Mouse (Mus musculus) kidney, embryonic 16.5 days (tissue): Measurements from ENCODE around the gene Dpm3. TPM values are rescaled to one million over a fixed set of nuclear protein-coding genes. Genes with fewer than 3 reads are reported as not detected.

Experiments used
- ATAC-seq: fragments of 200-750 bp; cut with Nextera tagmentation; 2 replicates; pipeline ENCODE4 v1.8.0; 2017; ENCODE audit warnings: moderate TSS enrichment; ENCODE audit not compliant: low FRiP score, low TSS enrichment
- H3K27ac ChIP-seq: fragments of 300-500 bp; sonication (generic); 2 replicates; pipeline ENCODE4 v1.5.1; 2014; ENCODE audit warnings: low read length
- H3K27me3 ChIP-seq: fragments of 300-500 bp; sonication (generic); 2 replicates; pipeline ENCODE4 v1.6.1; 2014; ENCODE audit warnings: low read length, control low read depth, mixed read lengths; ENCODE audit not compliant: insufficient read depth
- H3K36me3 ChIP-seq: fragments of 300-500 bp; sonication (generic); 2 replicates; pipeline ENCODE4 v1.6.1; 2014; ENCODE audit warnings: low read length, control low read depth, mixed read lengths; ENCODE audit not compliant: insufficient read depth
- H3K4me1 ChIP-seq: fragments of 300-500 bp; sonication (generic); 2 replicates; pipeline ENCODE4 v1.6.1; 2014; ENCODE audit warnings: low read length, control low read depth, mixed read lengths; ENCODE audit not compliant: insufficient read depth
- H3K4me2 ChIP-seq: fragments of 300-500 bp; sonication (generic); replicated peaks from 2 replicates; pipeline ENCODE4 v1.6.1; 2014; ENCODE audit warnings: low read depth, low read length
- H3K4me3 ChIP-seq: fragments of 300-500 bp; sonication (generic); 2 replicates; pipeline ENCODE4 v1.5.1; 2014; ENCODE audit warnings: mild to moderate bottlenecking, low read length
- H3K9ac ChIP-seq: fragments of 300-500 bp; sonication (generic); replicated peaks from 2 replicates; pipeline ENCODE4 v1.6.1; 2014; ENCODE audit warnings: low read length
- H3K9me3 ChIP-seq: fragments of 300-500 bp; sonication (generic); 2 replicates; pipeline ENCODE4 v1.6.1; 2016; ENCODE audit warnings: low read length, control low read depth
- WGBS: fragments of 180-500 bp; shearing (Covaris S2); extraction: QIAGEN DNeasy Blood & Tissue Kit; methylation state at CpG from one replicate; pipeline ENCODE4 v1.1.7; 2014; 5-methylcytosine and 5-hydroxymethylcytosine counted together
- polyA plus RNA-seq: library from polyadenylated mRNA; unstranded; fragments of >200 nt; fragmentation: Nextera tagmentation; extraction: Ambion mirVana; gene quantifications from 2 replicates; pipeline ENCODE4 v1.2.1, GENCODE M21; 2015

Gene Dpm3
- polyA plus RNA-seq, 1 experiment from 2014 or later = 146 TPM

GRCm38 (mm10) chr3:89299499-89299898, 40.3 kb downstream of the Dpm3 start:
- Histone ChIP-seq H3K27ac (0 out of 2 replicates have a peak overlapping the region, but pooled peaks have one; percentile 36), H3K36me3 (no peaks in the 10 kb centered on the region), H3K9me3 (no peaks in the 10 kb centered on the region), H3K4me1 (peaks cover 12% of the 10 kb centered on the region), H3K4me2 (peak overlapping the region; percentile 61), H3K27me3 (no peaks in the 10 kb centered on the region), H3K4me3 (peak overlapping the region; percentile 35), H3K9ac (peak overlapping the region; percentile 53)
- 1% methylated on average over 14 of the region's 14 CpGs for WGBS
- ATAC-seq = peak; percentile 67

GRCm38 (mm10) chr3:89300071-89300470, 40.9 kb downstream of the Dpm3 start:
- Histone ChIP-seq H3K9ac (peak overlapping the region; percentile 53; the same call in 1 of the 2 replicates), H3K27ac (peak overlapping the region; percentile 36; the same call in 1 of the 2 replicates), H3K4me3 (peak overlapping the region; percentile 35), H3K36me3 (no peaks in the 10 kb centered on the region), H3K27me3 (no peaks in the 10 kb centered on the region), H3K4me1 (peaks cover 12% of the 10 kb centered on the region), H3K9me3 (no peaks in the 10 kb centered on the region), H3K4me2 (peak overlapping the region; percentile 61)
- ATAC-seq = peak; percentile 76
- 43% methylated on average over 1 of the region's 1 CpGs for WGBS

GRCm38 (mm10) chr3:89300514-89300913, 41.4 kb downstream of the Dpm3 start:
- no peaks in the 10 kb centered on the region for H3K36me3 ChIP-seq
- H3K27me3 ChIP-seq = no peaks in the 10 kb centered on the region
- H3K9ac ChIP-seq = no peak overlapping the region
- H3K4me3 ChIP-seq = no peak overlapping the region
- peaks cover 15% of the 10 kb centered on the region for H3K4me1 ChIP-seq
- H3K27ac ChIP-seq = 0 out of 2 replicates have a peak overlapping the region, but pooled peaks have one; percentile 6
- no peak for ATAC-seq
- no peaks in the 10 kb centered on the region for H3K9me3 ChIP-seq
- 67% methylated on average over 2 of the region's 2 CpGs for WGBS
- no peak overlapping the region for H3K4me2 ChIP-seq

- H3K4me3 ChIP-seq = no peak overlapping the region
- no peak overlapping the region for H3K9ac ChIP-seq
- H3K9me3 ChIP-seq = no peaks in the 10 kb centered on the region
- WGBS = 67% methylated on average over 6 of the region's 6 CpGs
- no peak for ATAC-seq
- H3K27me3 ChIP-seq = no peaks in the 10 kb centered on the region
- no peak overlapping the region for H3K4me2 ChIP-seq
- H3K27ac ChIP-seq = no peak overlapping the region
- peaks cover 21% of the 10 kb centered on the region for H3K4me1 ChIP-seq
- H3K36me3 ChIP-seq = no peaks in the 10 kb centered on the region
Observed at GRCm38 (mm10) chr3:89304440-89304839, 45.3 kb downstream of the Dpm3 start.

- H3K9me3 ChIP-seq = no peaks in the 10 kb centered on the region
- no peaks in the 10 kb centered on the region for H3K36me3 ChIP-seq
- ATAC-seq = no peak
- no peaks in the 10 kb centered on the region for H3K27me3 ChIP-seq
- peaks cover 14% of the 10 kb centered on the region for H3K4me1 ChIP-seq
- H3K4me2 ChIP-seq = no peak overlapping the region
- H3K4me3 ChIP-seq = no peak overlapping the region
- WGBS = 57% methylated on average over 4 of the region's 4 CpGs
- no peak overlapping the region for H3K9ac ChIP-seq
- peak overlapping the region; percentile 28; the same call in 1 of the 2 replicates for H3K27ac ChIP-seq
Observed at GRCm38 (mm10) chr3:89305105-89305504, 45.9 kb downstream of the Dpm3 start.

GRCm38 (mm10) chr3:89305551-89306325, 46.6 kb downstream of the Dpm3 start:
- Histone ChIP-seq H3K4me3 (no peak overlapping the region), H3K9me3 (no peaks in the 10 kb centered on the region), H3K9ac (0 out of 2 replicates have a peak overlapping the region, but pooled peaks have one; percentile 9), H3K4me1 (peaks cover 12% of the 10 kb centered on the region), H3K27me3 (no peaks in the 10 kb centered on the region), H3K4me2 (no peak overlapping the region), H3K27ac (peak overlapping the region; percentile 28; the same call in 1 of the 2 replicates), H3K36me3 (no peaks in the 10 kb centered on the region)
- peak; percentile 28 for ATAC-seq
- WGBS = 46% methylated on average over 8 of the region's 8 CpGs

- Histone ChIP-seq H3K4me2 (no peak overlapping the region), H3K36me3 (no peaks in the 10 kb centered on the region), H3K4me3 (no peak overlapping the region), H3K27ac (no peak overlapping the region), H3K27me3 (no peaks in the 10 kb centered on the region), H3K9ac (0 out of 2 replicates have a peak overlapping the region, but pooled peaks have one; percentile 15), H3K9me3 (no peaks in the 10 kb centered on the region), H3K4me1 (peaks cover 12% of the 10 kb centered on the region)
- WGBS = 4% methylated on average over 9 of the region's 9 CpGs
- ATAC-seq = peak; percentile 66
Observed at GRCm38 (mm10) chr3:89308089-89308488, 48.9 kb downstream of the Dpm3 start.

- H3K4me3 ChIP-seq = no peak overlapping the region
- WGBS = 78% methylated on average over 5 of the region's 5 CpGs
Observed at GRCm38 (mm10) chr3:89314340-89314739, 55.2 kb downstream of the Dpm3 start.

GRCm38 (mm10) chr3:89314791-89315190, 55.6 kb downstream of the Dpm3 start:
- Histone ChIP-seq H3K4me2 (peak overlapping the region; percentile 68), H3K4me3 (peak overlapping the region; percentile 43), H3K9me3 (no peaks in the 10 kb centered on the region), H3K36me3 (no peaks in the 10 kb centered on the region), H3K4me1 (peaks cover 29% of the 10 kb centered on the region), H3K27ac (peak overlapping the region; percentile 9; the same call in 1 of the 2 replicates), H3K9ac (peak overlapping the region; percentile 58), H3K27me3 (peaks cover 13% of the 10 kb centered on the region; the same call in 1 of the 2 replicates)
- 44% methylated on average over 2 of the region's 2 CpGs for WGBS
- ATAC-seq = no peak

More at GRCm38 (mm10) chr3:89314340-89314739, 55.2 kb downstream of the Dpm3 start:
- Histone ChIP-seq H3K27me3 (peaks cover 13% of the 10 kb centered on the region; the same call in 1 of the 2 replicates), H3K9me3 (no peaks in the 10 kb centered on the region), H3K36me3 (no peaks in the 10 kb centered on the region), H3K4me1 (peaks cover 25% of the 10 kb centered on the region), H3K27ac (no peak overlapping the region), H3K4me2 (no peak overlapping the region), H3K9ac (no peak overlapping the region)
- no peak for ATAC-seq
